15 mouse cellular contexts compared by ENCODE assay signal in the genomic region with DNA sequence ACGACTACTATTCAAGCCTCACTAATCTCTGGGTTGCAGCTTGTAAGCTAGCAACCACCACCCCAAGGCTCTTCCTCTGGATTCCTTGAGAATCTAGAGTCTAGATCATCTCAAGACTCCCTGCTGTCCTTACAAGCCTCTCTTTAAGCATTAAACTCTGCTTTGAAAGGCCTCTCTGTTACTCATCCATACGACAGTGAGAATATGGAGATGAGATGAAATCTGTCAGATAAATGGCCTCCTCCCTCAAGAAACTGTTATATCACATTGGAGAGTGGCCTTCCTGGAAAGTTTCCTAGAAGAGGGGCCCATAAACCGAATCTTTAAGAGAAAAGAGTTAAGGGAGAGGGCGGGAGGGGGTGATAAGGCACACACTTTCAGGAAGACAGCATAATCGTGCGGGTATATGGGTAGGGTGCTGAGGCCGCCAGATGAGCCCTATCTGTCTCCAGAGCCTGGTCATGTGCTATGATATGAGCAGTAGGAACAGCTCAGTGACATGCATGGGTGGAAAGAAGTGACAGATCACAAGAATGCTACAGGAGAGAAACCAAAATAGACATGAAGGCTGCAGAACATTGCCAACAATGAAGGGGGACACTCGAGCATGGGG. TPM values are rescaled to one million over a fixed set of nuclear protein-coding genes. Genes with fewer than 3 reads are reported as not detected.
DNase-seq lines count a peak whose midpoint lies in the region; ATAC-seq lines count a peak whose summit lies in the region.
"Had no signal": no experiment of that assay in that cellular context is flagged by ENCODE, and none has a peak within 500 bp of the region (broad histone marks: within the 10 kb centered on the region; RNA-seq: fewer than 3 reads in every experiment).

No protein-coding gene starts in this region.

- H3K36me3 ChIP-seq in hindbrain, embryonic 10.5 days, result no peaks in the 10 kb centered on the region
- no peaks in the 10 kb centered on the region for H3K36me3 ChIP-seq in hindbrain, embryonic 13.5 days
- H3K36me3 ChIP-seq: embryonic facial prominence, embryonic 13.5 days; limb, embryonic 15.5 days; midbrain, embryonic 12.5 days had no signal

- 82% methylated on average over 8 of the region's 8 CpGs for WGBS in hindbrain, embryonic 10.5 days
- WGBS in hindbrain, embryonic 13.5 days, result 83% methylated on average over 8 of the region's 8 CpGs

- no peak overlapping the region for H3K4me2 ChIP-seq in hindbrain, embryonic 13.5 days
- H3K4me2 ChIP-seq: embryonic facial prominence, embryonic 13.5 days; limb, embryonic 15.5 days; midbrain, embryonic 12.5 days had no signal

- ATAC-seq in hindbrain, embryonic 13.5 days (ENCODE audit: low FRiP score), result no peak
- peak; percentile 95 for ATAC-seq in erythroid progenitor cell, adult 5-6 weeks (replicated peaks; ENCODE audit: low FRiP score, poor library complexity, severe bottlenecking)
- ATAC-seq in megakaryocyte progenitor cell, adult 5-6 weeks (replicated peaks; ENCODE audit: poor library complexity), result peak; percentile 80
- ATAC-seq: CD4-positive, CD25-positive, alpha-beta regulatory T cell, adult 4 months; forebrain, postnatal 0 days; hindbrain, postnatal 0 days had no signal

- no peak for DNase-seq in hindbrain, embryonic 10.5 days (ENCODE audit: low spot score)
- peak; percentile 84 for DNase-seq in c-Kit-negative CD71-positive TER-119-positive erythroid progenitor cells, embryonic 14.5 days (ENCODE audit: low read depth, low spot score)
- DNase-seq in embryo, embryonic 9.5 days (ENCODE audit: extremely low spot score), result no peak
- no peak for DNase-seq in thymus, postnatal 0 days (ENCODE audit: low spot score)
- DNase-seq: adrenal gland, postnatal 14 days; cerebellum, adult 18-20 months; forebrain, postnatal 0 days had no signal

- H3K4me1 ChIP-seq in hindbrain, embryonic 10.5 days (replicated peaks), result no peaks in the 10 kb centered on the region
- H3K4me1 ChIP-seq in hindbrain, embryonic 13.5 days (replicated peaks), result peaks cover 8% of the 10 kb centered on the region
- H3K4me1 ChIP-seq: embryonic facial prominence, embryonic 13.5 days; limb, embryonic 15.5 days had no signal

- H3K9ac ChIP-seq in hindbrain, embryonic 13.5 days, result no peak overlapping the region
- H3K9ac ChIP-seq: embryonic facial prominence, embryonic 13.5 days; forebrain, postnatal 0 days; limb, embryonic 15.5 days; midbrain, embryonic 12.5 days had no signal

- no peaks in the 10 kb centered on the region for H3K27me3 ChIP-seq in hindbrain, embryonic 10.5 days (ENCODE audit: insufficient read depth, poor library complexity, severe bottlenecking)
- H3K27me3 ChIP-seq in hindbrain, embryonic 13.5 days, result no peaks in the 10 kb centered on the region
- H3K27me3 ChIP-seq: embryonic facial prominence, embryonic 13.5 days; limb, embryonic 15.5 days; midbrain, embryonic 12.5 days had no signal

- H3K9me3 ChIP-seq in hindbrain, embryonic 10.5 days, result no peaks in the 10 kb centered on the region
- no peaks in the 10 kb centered on the region for H3K9me3 ChIP-seq in hindbrain, embryonic 13.5 days
- H3K9me3 ChIP-seq: embryonic facial prominence, embryonic 13.5 days; limb, embryonic 15.5 days; midbrain, embryonic 12.5 days had no signal

- H3K27ac ChIP-seq in hindbrain, embryonic 10.5 days, result peak overlapping the region; percentile 23; the same call in 1 of the 2 replicates
- no peak overlapping the region for H3K27ac ChIP-seq in hindbrain, embryonic 13.5 days
- H3K27ac ChIP-seq: embryonic facial prominence, embryonic 13.5 days; hindbrain, postnatal 0 days; limb, embryonic 15.5 days; midbrain, embryonic 12.5 days had no signal

- no peak overlapping the region for H3K4me3 ChIP-seq in hindbrain, embryonic 10.5 days
- no peak overlapping the region for H3K4me3 ChIP-seq in hindbrain, embryonic 13.5 days
- H3K4me3 ChIP-seq: embryonic facial prominence, embryonic 13.5 days; limb, embryonic 15.5 days; midbrain, embryonic 12.5 days had no signal

RNA-seq across cellular contexts. Expression of gene Bmp2k, which starts 45.9 kb away (rescaled TPM):
- polyA plus RNA-seq in hindbrain, embryonic 10.5 days (2016; fragmentation: Nextera tagmentation; extraction: Ambion mirVana), result 10.1 and 10.2 TPM in 2 replicates
- polyA plus RNA-seq in hindbrain, embryonic 13.5 days (2015; fragmentation: Nextera tagmentation; extraction: Ambion mirVana), result 10.0 and 10.5 TPM in 2 replicates
- 126 and 140 TPM in 2 replicates for total RNA-seq in erythroid progenitor cell, adult 5-6 weeks (2015; ENCODE audit: low replicate concordance)
- 96.1 and 111 TPM in 2 replicates for total RNA-seq in erythroid progenitor cell, adult 5-6 weeks (2017; ENCODE audit: low replicate concordance)
- 39.5 and 43.2 TPM in 2 replicates for total RNA-seq in megakaryocyte progenitor cell, adult 5-6 weeks (2015)
- total RNA-seq in megakaryocyte progenitor cell, adult 5-6 weeks (2017), result 16.4 and 16.5 TPM in 2 replicates
- polyA plus RNA-seq in thymus, postnatal 0 days (2015; fragmentation: Nextera tagmentation; extraction: Ambion mirVana), result 24.3 and 29.7 TPM in 2 replicates
